Mouse (Mus musculus) liver, embryonic 11.5 days (tissue): ENCODE data around the gene Sorcs2. TPM values are rescaled to one million over a fixed set of nuclear protein-coding genes. Genes with fewer than 3 reads are reported as not detected.

Experiments used
- ATAC-seq: fragments of 200-750 bp; cut with Nextera tagmentation; replicated peaks from 2 replicates; pipeline ENCODE4 v1.8.0; 2017; ENCODE audit warnings: moderate number of reproducible peaks, mild to moderate bottlenecking, moderate TSS enrichment, moderate library complexity; ENCODE audit not compliant: low FRiP score
- DNase-seq: peaks from one replicate; pipeline ENCODE4 v3.0.0-alpha.2; 2017; ENCODE audit warnings: low spot score
- H3K27ac ChIP-seq: fragments of 300-500 bp; sonication (generic); 2 replicates; pipeline ENCODE4 v1.5.1; 2014; ENCODE audit warnings: mild to moderate bottlenecking, low read depth, low read length, control low read depth
- H3K27me3 ChIP-seq: fragments of 300-500 bp; sonication (generic); replicated peaks from 2 replicates; pipeline ENCODE4 v1.6.1; 2014; ENCODE audit warnings: low read length, mixed read lengths; ENCODE audit not compliant: control insufficient read depth, insufficient read depth
- H3K36me3 ChIP-seq: fragments of 300-500 bp; sonication (generic); 2 replicates; pipeline ENCODE4 v1.6.1; 2014; ENCODE audit warnings: mild to moderate bottlenecking, low read length, moderate library complexity, mixed read lengths; ENCODE audit not compliant: control insufficient read depth, insufficient read depth
- H3K4me1 ChIP-seq: fragments of 300-500 bp; sonication (generic); replicated peaks from 2 replicates; pipeline ENCODE4 v1.6.1; 2014; ENCODE audit warnings: low read length, mixed read lengths; ENCODE audit not compliant: control insufficient read depth, insufficient read depth
- H3K4me2 ChIP-seq: fragments of 300-500 bp; sonication (generic); 2 replicates; pipeline ENCODE4 v1.6.1; 2014; ENCODE audit warnings: mild to moderate bottlenecking, control low read depth, moderate library complexity
- H3K4me3 ChIP-seq: fragments of 300-500 bp; sonication (generic); 2 replicates; pipeline ENCODE4 v1.5.1; 2014; ENCODE audit warnings: low read depth, low read length, control low read depth
- H3K9ac ChIP-seq: fragments of 300-500 bp; sonication (generic); 2 replicates; pipeline ENCODE4 v1.6.1; 2014; ENCODE audit warnings: low read depth, low read length, control low read depth
- H3K9me3 ChIP-seq: fragments of 300-500 bp; sonication (generic); 2 replicates; pipeline ENCODE4 v1.6.1; 2016; ENCODE audit warnings: low read length, inconsistent platforms, mixed read lengths; ENCODE audit not compliant: control insufficient read depth
- WGBS: fragments of 180-500 bp; shearing (Covaris S2); extraction: QIAGEN DNeasy Blood & Tissue Kit; methylation state at CpG from one replicate; pipeline ENCODE4 v1.1.7; 2014; 5-methylcytosine and 5-hydroxymethylcytosine counted together
- polyA plus RNA-seq: library from polyadenylated mRNA; unstranded; fragments of >200 nt; fragmentation: Nextera tagmentation; extraction: Ambion mirVana; gene quantifications from 2 replicates; pipeline ENCODE4 v1.2.1, GENCODE M21; 2014

The Sorcs2 gene
- polyA plus RNA-seq, 1 experiment from 2014 or later, result 2.2 TPM

GRCm38 (mm10) chr5:36313353-36314079, 84.4 kb downstream of the Sorcs2 start:
- Histone ChIP-seq H3K4me3 (no peak overlapping the region), H3K4me2 (no peak overlapping the region), H3K27me3 (no peaks in the 10 kb centered on the region), H3K4me1 (peaks cover 6% of the 10 kb centered on the region; the same call in 1 of the 2 replicates), H3K9me3 (no peaks in the 10 kb centered on the region), H3K27ac (no peak overlapping the region), H3K36me3 (no peaks in the 10 kb centered on the region), H3K9ac (no peak overlapping the region)
- ATAC-seq, result no peak
- DNase-seq, result no peak
- 56% methylated on average over 16 of the region's 16 CpGs for WGBS

GRCm38 (mm10) chr5:36312926-36313325, 85.0 kb downstream of the Sorcs2 start:
- DNase-seq, result no peak
- Histone ChIP-seq H3K4me3 (no peak overlapping the region), H3K4me1 (peaks cover 6% of the 10 kb centered on the region; the same call in 1 of the 2 replicates), H3K27me3 (no peaks in the 10 kb centered on the region), H3K27ac (no peak overlapping the region), H3K9ac (no peak overlapping the region), H3K4me2 (no peak overlapping the region), H3K9me3 (no peaks in the 10 kb centered on the region), H3K36me3 (no peaks in the 10 kb centered on the region)
- no peak for ATAC-seq
- WGBS, result 78% methylated on average over 6 of the region's 6 CpGs

GRCm38 (mm10) chr5:36304299-36304980, 93.5 kb downstream of the Sorcs2 start:
- DNase-seq (no peak), ATAC-seq (no peak)
- 62% methylated on average over 7 of the region's 7 CpGs for WGBS
- Histone ChIP-seq H3K27ac (no peak overlapping the region), H3K9ac (no peak overlapping the region), H3K36me3 (no peaks in the 10 kb centered on the region), H3K4me3 (no peak overlapping the region), H3K4me2 (no peak overlapping the region), H3K27me3 (no peaks in the 10 kb centered on the region), H3K9me3 (no peaks in the 10 kb centered on the region), H3K4me1 (no peaks in the 10 kb centered on the region; the same call in 1 of the 2 replicates)

GRCm38 (mm10) chr5:36301166-36301565, 96.8 kb downstream of the Sorcs2 start:
- DNase-seq, result no peak
- no peak overlapping the region for H3K4me3 ChIP-seq
- no peaks in the 10 kb centered on the region for H3K9me3 ChIP-seq
- H3K27me3 ChIP-seq, result no peaks in the 10 kb centered on the region
- H3K36me3 ChIP-seq, result no peaks in the 10 kb centered on the region
- no peaks in the 10 kb centered on the region for H3K4me1 ChIP-seq
- WGBS, result 62% methylated on average over 4 of the region's 4 CpGs
- no peak for ATAC-seq
- H3K9ac ChIP-seq, result no peak overlapping the region
- no peak overlapping the region for H3K4me2 ChIP-seq
- H3K27ac ChIP-seq, result no peak overlapping the region

GRCm38 (mm10) chr5:36298049-36298448, 99.9 kb downstream of the Sorcs2 start:
- H3K36me3 ChIP-seq, result no peaks in the 10 kb centered on the region
- H3K27ac ChIP-seq, result no peak overlapping the region
- H3K9ac ChIP-seq, result no peak overlapping the region
- H3K27me3 ChIP-seq, result no peaks in the 10 kb centered on the region
- ATAC-seq (peak; percentile 43; the same call in 1 of the 2 replicates), DNase-seq (no peak)
- H3K4me2 ChIP-seq, result no peak overlapping the region
- no peaks in the 10 kb centered on the region for H3K9me3 ChIP-seq
- no peaks in the 10 kb centered on the region for H3K4me1 ChIP-seq
- no peak overlapping the region for H3K4me3 ChIP-seq
- WGBS, result 60% methylated on average over 4 of the region's 4 CpGs

GRCm38 (mm10) chr5:36297246-36297645, 100.7 kb downstream of the Sorcs2 start:
- Histone ChIP-seq H3K36me3 (no peaks in the 10 kb centered on the region), H3K4me3 (no peak overlapping the region), H3K9ac (no peak overlapping the region), H3K4me1 (no peaks in the 10 kb centered on the region), H3K27ac (no peak overlapping the region), H3K4me2 (no peak overlapping the region), H3K9me3 (no peaks in the 10 kb centered on the region), H3K27me3 (no peaks in the 10 kb centered on the region)
- no peak for DNase-seq
- no peak for ATAC-seq
- 45% methylated on average over 4 of the region's 4 CpGs for WGBS

GRCm38 (mm10) chr5:36293109-36293900, 104.6 kb downstream of the Sorcs2 start:
- DNase-seq (no peak), ATAC-seq (no peak)
- no peaks in the 10 kb centered on the region for H3K36me3 ChIP-seq
- H3K27me3 ChIP-seq, result no peaks in the 10 kb centered on the region
- 62% methylated on average over 11 of the region's 11 CpGs for WGBS
- H3K9ac ChIP-seq, result no peak overlapping the region
- no peaks in the 10 kb centered on the region for H3K9me3 ChIP-seq
- no peak overlapping the region for H3K27ac ChIP-seq
- no peak overlapping the region for H3K4me2 ChIP-seq
- no peak overlapping the region for H3K4me3 ChIP-seq
- no peaks in the 10 kb centered on the region for H3K4me1 ChIP-seq

- ATAC-seq (no peak), DNase-seq (no peak)
- Histone ChIP-seq H3K9ac (no peak overlapping the region), H3K4me3 (no peak overlapping the region), H3K36me3 (no peaks in the 10 kb centered on the region), H3K27ac (no peak overlapping the region), H3K9me3 (no peaks in the 10 kb centered on the region), H3K27me3 (no peaks in the 10 kb centered on the region), H3K4me1 (no peaks in the 10 kb centered on the region), H3K4me2 (no peak overlapping the region)
- 71% methylated on average over 9 of the region's 9 CpGs for WGBS
Measured at GRCm38 (mm10) chr5:36292321-36292720, 105.6 kb downstream of the Sorcs2 start.
